Mouse (Mus musculus) kidney, postnatal 10 days (tissue): ENCODE measurements at regions not wholly inside any gene's neighbourhood (a gene's known extent, or its start where the extent isn't known, plus 50 kb on each side); places are given as distances from the start of the nearest gene placed in this dataset.

Experiments used
- DNase-seq: peaks from one replicate; pipeline ENCODE4 v3.0.0; 2021; ENCODE audit warnings: mixed read lengths

DNA sequence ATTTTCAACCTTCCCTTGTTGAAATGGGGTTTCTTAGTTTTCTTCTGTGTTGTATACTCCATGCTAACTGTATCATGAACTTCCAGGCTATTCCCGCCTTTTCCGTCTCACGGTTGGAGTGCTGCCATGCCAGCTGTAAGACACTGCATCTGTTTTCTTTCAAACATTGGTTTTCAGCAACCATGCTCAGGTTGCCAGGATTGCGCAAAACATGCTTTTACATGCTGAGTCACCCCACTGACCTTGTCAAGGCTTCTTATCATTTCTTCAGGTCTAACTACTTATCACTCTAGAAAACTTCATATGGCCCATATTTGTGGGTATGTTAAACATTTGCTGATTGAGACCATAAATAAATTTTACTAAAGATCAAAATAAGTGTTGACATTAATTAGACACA lies 551.2 kb downstream of the Tlr4 start:
- DNase-seq = no peak

DNA sequence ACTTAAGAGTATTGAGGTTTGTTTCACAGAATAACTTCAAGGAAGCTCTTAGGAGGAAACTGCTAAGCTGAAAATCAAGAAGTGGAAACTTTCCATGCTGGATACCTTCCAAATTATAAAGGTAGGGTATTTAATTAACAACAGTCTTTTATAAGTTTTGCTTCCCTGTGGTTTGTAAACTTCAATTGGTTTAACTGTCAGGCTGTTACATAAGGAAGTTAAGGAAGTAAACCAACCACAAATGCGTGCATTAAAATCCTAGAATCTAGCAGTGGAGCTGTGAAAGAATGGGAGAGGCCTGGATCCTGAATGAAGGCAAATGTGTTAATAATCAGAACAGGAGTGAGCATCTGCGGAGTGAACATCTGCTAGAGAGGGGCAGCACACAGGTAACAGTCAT lies 560.5 kb downstream of the Tlr4 start:
- no peak for DNase-seq

DNA sequence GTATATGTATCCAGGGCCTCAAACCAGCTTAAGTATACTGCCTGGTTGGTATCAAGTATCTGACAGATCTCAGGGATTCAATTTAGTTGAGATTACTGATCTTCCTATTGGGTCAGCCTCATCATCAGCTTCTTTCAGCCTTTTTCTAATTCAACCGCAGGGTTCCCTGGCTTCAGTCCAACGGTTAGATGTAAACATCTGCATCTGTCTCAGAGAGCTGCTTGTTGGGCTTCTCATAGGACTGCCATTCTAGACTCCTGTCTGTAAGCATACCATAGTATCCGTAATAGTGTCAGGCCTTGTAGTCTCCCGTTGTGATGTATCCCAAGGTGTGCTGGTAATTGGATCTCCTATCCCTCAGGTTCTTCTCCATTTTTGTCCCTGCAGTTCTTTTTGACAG lies 575.6 kb downstream of the Tlr4 start:
- no peak for DNase-seq

DNA sequence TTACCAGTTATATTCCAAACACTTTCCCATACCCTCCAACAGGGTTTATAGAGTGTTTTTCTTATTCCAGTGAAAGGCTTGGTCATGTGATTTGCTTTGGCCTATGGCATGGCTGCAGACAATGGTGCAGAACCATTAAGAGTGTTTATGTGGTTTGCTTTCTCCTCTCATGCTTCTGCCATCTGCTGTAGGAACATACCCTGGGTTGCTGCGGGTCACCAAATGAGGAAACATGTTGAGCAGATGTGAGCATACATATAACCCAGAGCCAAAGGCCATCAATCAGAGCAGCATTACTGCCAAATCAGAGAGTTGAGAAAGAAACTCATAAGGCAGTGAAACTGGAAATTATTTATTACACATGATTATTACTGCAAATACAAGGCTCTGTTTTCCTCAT lies 596.7 kb downstream of the Tlr4 start:
- DNase-seq = no peak

DNA sequence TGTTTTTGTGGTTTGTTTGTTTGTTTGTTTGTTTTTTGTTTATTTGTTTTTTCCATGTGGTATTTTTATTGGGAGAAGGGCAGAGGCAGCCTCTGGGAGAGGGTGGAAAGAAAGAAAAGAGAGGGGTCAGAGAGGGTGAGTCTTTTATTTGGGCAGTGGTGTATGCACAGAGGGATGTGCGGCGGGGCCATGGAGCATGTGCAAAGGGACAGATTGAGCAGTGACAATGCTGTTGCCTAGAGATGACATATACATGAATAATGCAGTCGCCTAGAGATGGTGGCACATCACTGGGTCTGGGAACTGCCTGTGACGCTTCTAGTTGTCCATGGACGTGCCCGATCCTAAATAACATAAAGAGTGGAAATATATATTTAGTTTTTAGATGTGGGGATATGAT lies 598.3 kb downstream of the Tlr4 start:
- no peak for DNase-seq

DNA sequence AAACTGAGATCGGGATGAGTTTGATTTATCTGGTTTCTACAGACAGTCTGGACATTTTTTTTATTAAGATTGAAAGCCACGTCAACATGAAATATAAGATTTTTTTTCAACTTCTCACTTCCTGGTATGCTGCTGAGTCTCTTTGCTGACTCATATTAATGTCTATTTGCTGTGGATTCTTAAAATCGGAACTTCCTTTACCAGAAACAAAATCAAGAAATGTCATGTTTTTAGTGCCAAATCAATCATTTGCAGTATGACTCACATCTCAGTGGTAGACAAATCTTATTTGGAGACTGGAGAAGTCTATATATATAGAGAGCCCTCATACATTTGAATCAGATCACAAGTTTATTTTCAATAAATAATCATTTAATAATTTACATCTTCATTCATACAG lies 620.5 kb downstream of the Tlr4 start:
- DNase-seq = no peak

DNA sequence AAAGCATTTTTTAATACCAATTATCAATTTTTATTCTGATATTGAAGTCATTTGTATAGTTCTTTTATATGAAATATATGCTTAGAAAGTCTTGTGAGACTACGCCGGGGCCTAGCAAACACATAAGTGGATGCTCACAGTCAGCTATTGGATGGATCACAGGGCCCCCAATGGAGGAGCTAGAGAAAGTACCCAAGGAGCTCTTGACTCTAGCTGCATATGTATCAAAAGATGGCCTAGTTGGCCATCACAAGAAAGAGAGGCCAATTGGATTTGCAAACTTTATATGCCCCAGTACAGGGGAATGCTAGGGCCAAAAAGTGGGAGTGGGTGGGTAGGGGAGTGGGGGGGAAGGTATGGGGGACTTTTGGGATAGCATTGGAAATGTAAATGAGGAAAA lies 632.5 kb downstream of the Tlr4 start:
- DNase-seq = peak; percentile 9

DNA sequence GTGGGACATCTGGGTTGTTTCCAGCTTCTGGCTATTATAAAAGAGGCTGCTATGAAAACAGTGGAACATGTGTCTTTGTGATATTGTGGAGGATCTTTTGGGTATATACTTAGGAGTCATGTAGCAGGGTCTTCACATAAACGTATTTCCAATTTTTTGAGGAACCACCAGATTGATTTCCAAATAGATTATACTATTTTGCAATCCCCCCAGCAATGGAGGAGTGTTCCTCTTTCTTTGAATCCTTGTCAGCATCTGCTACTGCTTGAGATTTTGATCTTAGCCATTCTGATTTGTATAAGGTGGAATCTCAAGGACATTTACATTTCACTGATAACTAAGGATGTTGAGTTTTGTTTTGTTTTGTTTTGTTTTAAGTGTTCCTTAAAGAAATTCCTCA lies 645.6 kb downstream of the Tlr4 start:
- DNase-seq = no peak

DNA sequence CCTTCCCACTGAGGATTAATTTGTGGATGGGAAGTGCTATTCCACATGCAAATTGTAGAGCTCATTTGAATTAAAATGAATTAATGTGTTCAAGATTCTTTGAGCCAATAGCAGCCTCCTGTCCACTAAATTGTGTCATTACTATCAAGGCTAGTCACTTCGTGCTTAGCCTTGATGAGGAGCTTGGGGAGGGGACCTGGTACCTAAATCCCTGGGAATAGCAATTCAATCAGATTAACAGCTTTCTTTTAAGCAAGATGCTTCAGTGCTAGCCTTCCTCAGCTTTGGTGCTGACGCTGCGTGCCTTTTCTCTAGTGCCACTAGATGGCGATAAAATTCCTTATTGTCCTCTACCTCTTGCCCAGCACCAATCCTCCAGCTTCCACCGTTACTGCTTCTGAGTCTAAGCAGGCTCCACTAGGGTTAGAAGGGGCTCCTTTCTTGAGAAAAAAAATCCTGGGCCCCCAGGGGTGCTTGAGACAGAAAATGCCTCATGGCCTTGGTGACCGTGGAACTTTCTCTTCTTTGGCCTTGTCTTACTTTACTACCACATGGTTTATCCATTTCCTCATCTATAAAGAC lies 650.0 kb downstream of the Tlr4 start:
- DNase-seq = peak; percentile 13

DNA sequence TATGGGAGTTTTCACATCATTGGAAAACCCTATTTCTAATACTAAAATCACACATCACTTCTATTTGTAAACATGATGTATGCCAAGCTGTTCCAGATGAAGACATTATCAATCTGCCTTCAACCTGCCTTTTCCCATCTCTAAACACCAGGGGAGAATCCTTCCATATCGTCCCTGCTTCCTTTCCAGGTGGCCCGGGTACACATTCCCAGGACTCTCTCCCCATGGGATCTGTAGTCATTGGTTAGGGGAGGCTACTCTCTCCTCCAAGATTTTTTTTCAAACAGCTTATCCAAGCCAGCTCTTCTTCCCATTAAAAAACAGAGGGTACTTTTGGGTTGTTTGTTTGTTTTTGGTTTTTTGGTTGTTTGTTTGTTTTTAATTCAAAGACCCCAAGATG lies 650.7 kb downstream of the Tlr4 start:
- no peak for DNase-seq

DNA sequence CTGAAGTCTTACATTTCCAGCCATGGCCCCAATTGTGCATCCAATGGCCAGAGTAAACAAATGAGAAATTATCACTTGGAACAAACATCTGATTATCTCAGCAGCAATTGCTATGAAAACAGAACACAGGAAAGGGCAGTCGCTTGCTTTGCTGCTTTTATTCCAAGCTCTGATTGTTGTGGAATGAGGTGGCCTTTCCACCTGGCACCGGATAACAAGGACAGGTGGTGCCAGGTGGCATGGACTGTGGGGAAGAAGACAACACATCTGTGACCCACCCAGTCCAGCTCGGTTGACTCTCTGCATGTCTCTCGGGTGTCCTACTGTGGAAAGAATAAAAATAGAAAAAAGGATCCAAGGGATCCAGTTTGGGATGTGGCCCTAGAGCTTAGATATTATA lies 694.9 kb downstream of the Tlr4 start:
- no peak for DNase-seq

DNA sequence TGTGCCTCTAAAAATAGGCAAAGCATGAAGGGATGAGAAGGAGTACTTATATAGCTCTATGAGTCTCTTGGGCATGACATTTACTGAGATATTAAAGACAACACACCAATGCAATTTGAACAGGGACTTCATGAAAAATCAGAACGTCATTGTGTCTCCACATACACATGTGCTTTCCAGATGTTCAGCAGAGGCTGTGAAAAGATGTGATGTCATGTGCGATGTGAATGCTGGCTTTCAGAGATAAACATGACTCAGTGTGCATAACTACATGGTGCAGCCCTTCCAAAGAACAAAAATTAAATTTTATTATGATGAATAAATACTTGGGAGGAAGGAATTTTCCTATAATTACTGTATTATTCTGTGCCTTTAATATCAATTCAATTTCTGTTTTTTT lies 695.8 kb downstream of the Tlr4 start:
- no peak for DNase-seq

DNA sequence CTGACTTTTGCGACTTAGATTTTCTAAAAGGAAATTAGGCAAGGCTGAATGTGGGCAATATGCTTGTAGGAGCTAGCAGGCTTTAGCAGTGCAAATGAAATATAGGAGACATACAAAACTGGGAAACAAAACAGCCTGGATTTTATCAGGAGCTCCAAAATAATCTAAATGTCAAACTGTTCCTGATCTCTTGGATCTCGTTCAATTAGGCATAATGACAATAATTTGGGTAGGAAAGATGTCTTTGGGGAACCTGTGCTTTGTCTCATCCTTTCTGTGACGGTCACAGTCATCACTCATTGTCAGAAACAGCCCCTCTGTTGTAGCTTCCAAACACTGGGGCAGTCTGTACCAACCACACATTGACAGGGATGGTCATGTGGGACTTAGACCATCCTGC lies 702.2 kb downstream of the Tlr4 start:
- no peak for DNase-seq

DNA sequence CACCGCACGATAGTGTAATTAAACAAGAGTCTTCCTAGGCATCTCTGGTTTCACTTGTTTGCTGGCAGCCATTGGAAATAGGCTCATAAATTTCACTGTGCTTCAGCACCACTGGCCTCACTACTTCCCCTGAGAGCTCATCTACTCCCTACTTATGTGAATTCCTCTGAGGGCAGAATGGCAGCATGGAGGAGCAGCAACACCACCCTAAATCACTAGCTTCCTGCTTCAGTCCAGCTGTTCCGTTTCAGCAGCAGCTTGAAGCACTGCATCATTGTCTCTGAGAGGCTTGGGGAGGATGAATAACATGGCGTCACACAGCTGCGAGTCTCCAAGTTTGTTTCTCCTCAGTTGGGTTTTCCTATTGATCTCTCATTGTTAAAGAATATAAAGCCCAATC lies 712.1 kb downstream of the Tlr4 start:
- peak; percentile 3 for DNase-seq

DNA sequence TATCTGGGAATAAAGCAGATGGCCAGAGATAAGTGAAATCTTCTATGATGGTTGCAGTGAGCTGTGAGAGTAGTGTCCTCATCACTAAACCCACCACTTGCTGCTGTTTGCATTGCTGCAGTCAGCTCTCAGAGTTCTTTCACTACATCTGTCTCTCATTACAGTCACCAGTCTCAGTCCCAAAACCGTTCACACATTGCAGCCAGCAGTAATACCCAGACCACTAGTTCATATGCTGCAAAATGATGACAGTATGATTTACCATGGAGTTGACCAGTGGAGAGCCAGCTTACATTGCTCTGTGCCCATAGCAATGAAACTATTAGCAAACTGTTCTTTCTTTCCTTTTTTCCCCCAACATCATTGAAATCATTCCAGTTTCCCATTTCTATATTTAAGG lies 718.6 kb downstream of the Tlr4 start:
- no peak for DNase-seq

DNA sequence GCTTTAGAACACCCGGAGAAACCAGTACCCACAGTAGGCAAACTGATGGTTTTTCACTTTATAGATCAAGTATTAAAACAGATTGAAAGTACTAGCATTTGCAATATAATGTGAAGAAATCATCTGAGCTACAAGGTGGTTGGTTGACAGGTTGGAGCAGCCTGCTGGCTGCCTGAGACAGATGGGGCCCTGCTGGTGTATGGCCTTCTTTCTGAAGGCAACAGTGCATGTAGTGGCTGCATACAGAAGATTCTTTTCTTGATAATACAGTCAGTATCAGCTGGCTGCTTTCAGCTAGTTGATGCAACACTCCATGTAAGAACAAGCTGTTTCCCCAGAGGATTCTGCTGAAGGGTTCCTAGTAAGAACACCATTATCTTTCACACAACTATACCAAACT lies 720.6 kb downstream of the Tlr4 start:
- no peak for DNase-seq

DNA sequence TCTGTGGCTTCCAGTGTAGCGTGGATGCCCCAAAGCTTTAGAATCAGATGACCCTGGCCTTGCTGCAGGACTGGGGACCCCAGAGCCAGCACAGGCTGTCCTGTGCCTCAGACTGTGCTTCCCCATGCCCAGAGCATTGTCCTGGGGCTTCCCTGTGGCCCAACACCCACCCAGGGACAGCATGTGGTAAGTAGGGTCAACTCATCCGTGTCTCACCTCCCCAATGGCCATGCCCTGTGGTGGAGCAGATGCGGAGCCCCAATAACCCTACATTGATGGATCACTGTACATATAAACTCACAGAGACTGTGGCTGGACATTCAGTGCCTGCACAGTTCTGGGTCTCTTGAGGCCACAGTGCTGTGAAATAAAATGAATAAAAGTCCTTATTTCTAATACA lies 726.1 kb downstream of the Tlr4 start:
- no peak for DNase-seq

DNA sequence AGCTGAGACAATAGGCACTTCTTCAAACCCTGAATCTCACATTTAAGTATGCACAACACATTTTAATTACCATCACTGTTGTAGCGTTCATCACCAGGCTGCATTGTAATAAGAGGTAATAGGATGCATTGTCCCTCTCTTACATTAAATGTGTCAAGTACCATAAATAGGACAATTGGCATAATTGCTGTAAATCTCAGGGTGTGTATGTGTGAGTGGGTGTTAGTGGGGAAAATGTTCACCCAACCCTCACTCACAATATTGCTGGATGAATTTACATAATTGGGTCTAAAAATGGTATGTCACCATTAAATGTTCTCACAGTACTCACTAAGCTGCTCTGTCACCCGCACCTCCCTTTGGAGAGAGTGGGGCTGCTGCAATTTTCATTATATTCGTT lies 747.4 kb downstream of the Tlr4 start:
- no peak for DNase-seq

DNA sequence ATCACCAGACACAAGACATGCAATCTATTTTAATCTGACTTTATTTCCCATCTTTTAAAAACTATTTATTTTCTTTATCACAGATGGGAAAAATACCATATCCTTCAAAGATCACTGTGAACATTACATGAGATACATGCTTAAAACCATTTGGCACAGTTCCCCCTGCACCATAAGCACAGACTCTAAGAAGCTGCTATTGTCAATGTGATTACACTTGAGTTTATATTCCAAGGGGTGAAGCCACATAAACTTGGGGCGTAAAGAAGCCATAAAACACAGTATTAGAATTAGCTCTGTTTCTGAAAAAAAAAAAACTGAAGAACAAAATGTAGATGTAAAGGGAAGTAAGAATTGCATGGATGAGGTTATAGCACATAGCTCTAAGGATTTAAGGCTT lies 762.1 kb downstream of the Tlr4 start:
- DNase-seq = no peak

DNA sequence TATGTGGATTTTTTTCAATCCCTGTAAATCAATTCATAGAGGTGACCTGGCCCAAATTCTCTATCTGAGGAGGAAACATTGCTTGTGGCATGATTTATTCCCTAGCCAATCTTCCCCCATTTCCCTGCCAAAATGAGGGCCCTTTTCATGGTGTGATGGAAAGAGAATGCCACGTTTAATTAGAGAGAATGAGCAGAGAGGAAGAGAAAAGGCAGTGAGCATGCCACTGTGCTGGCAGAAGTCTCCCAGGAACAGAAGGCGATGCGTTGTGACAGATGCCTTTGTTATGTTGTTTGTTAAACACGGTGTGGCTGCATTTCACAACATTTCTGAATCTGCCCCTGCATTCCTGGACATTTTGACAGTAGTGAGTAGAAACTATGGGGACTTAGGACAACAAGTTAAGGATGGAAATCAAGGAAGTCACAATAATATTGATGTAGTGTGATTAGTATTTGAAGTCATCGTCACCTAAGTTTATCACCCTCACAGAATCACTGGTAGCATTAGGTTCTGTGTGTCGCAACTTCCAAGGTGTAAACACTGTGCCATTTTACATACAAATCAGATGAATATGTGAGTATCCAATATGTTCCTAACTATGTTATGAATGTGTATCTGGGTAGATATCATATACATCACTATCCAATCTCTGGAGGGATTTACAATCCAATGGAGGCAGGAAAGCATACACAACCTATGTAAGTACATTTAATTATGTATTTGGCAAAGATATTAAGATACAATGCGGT lies 762.8 kb downstream of the Tlr4 start:
- no peak for DNase-seq

DNA sequence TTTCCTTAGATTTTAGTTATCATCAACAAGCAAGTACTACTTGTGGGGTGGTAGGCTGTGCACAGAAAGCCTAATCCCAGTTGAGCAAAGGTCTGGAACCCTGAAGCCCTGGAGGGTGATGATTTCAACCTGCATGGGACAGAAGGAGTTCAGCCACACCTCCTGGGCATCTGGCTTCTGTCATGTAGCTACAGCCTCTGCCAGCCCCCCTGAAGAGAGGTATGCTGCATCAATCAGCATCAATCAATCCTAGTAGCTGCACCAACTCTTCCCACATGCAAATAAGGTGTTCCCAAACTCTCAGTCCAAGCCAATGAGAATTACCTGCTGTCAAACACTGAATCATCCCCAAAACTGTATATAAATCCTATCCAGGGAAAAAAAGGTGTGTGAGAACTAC lies 779.8 kb downstream of the Tlr4 start:
- no peak for DNase-seq

DNA sequence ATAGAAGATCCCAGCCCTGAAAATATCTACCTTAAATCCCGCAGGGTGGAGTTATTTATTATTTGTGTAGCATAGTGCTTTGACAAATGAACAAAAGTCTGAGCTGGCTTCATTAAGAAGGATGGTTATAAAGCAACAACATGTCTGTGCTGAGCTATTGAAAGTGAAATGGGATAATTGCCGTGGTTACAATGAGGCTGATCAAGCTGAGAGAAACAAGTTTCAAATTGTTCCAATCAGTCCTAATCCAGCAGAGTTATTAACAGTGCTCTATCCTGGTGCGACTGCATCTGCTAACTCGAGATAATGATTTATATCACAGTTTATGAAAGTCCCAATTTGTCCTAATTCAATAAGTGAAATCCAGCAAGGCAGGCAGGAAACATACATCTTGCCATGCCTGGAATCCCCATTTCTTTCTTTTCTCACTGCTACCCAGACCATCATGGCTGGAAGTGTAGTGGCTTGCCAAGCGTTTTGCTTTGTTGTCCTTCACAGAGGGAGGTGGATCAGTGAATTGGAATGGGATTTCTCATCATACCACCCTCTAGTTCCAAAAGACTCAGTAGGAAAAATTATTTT lies 787.2 kb downstream of the Tlr4 start:
- no peak for DNase-seq

DNA sequence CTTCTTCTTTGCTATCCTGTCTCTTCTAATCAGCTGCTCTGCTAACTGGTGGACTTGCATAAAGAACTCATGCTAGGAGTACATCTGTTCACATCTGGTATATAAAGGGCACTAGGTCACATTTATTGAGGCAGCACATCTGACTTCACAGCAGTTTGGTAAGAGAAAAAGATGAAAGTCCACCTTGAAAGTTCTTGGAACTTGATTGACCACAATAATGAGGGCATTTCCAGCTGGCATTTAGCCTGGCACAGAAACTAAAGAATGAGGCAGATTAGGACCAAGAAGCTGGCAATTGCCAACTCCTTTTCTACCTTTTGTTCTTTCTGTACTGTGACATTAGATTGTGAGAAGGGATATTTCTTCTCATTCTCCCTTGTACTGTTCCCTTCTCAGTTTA lies 799.3 kb downstream of the Tlr4 start:
- no peak for DNase-seq

DNA sequence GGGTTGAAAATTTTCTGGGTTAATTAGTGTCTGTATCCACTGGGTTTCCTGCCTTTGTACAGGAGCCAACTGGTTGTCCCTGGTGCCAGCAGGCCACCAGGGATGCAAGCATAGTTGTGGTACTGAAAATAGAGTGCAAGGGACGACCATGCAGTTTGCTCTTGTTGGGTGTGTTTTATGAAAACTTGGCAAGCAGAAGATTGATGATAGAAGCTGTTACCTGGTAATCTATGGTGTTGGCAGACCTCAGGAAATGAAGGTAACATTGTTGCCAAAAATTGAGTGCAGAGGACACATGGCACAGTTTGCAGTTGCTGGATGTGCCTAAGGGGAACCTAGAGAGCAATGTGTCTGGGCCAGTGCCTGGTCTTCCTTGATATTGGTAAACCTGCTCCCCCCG lies 818.7 kb downstream of the Tlr4 start:
- DNase-seq = no peak

DNA sequence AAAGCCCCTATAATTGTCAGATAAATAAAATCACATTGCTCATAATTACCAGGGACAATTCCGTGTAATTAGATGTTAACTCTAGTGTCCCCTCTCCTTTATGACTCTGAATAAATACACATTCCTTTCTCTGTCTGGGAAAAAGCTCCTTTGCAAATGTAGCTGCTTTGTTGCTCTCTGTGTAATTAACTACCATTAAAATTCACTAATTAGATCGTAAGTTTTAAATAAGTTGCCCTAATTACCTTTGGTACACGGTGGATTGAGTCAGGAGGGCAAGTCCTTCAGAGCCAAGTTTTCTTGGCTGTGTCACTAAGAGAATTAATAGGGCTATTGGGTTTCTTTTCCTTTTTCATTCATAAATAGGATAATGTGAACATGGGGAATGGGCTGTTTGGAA lies 834.7 kb downstream of the Tlr4 start:
- DNase-seq = no peak
